Mouse (Mus musculus): ENCODE data around the gene 3100002H09Rik. TPM values are rescaled to one million over a fixed set of nuclear protein-coding genes. Genes with fewer than 3 reads are reported as not detected.

3100002H09Rik gene
- polyA plus RNA-seq, 1 experiment from 2014 or later = not detected

Other genes starting within 250 kb of the 3100002H09Rik start
- gene Pou3f1, start 46.0 kb upstream of the 3100002H09Rik start, polyA plus RNA-seq (2015; fragmentation: Nextera tagmentation; extraction: Ambion mirVana) = not detected in 2 replicates
- 19.9 and 22.7 TPM in 2 replicates for gene Utp11, start 82.8 kb upstream of the 3100002H09Rik start, polyA plus RNA-seq (2015; fragmentation: Nextera tagmentation; extraction: Ambion mirVana)
- gene Fhl3, start 89.9 kb upstream of the 3100002H09Rik start, polyA plus RNA-seq (2015; fragmentation: Nextera tagmentation; extraction: Ambion mirVana) = 2.5 TPM in 2 replicates
- gene Sf3a3, start 104.0 kb upstream of the 3100002H09Rik start, polyA plus RNA-seq (2015; fragmentation: Nextera tagmentation; extraction: Ambion mirVana) = 49.4 and 54.4 TPM in 2 replicates
- 32.7 and 39.1 TPM in 2 replicates for gene Inpp5b, start 131.0 kb upstream of the 3100002H09Rik start, polyA plus RNA-seq (2015; fragmentation: Nextera tagmentation; extraction: Ambion mirVana)
- 8.5 and 10.1 TPM in 2 replicates for gene Mtf1, start 191.3 kb upstream of the 3100002H09Rik start, polyA plus RNA-seq (2015; fragmentation: Nextera tagmentation; extraction: Ambion mirVana)
- gene Yrdc, start 239.9 kb upstream of the 3100002H09Rik start, polyA plus RNA-seq (2015; fragmentation: Nextera tagmentation; extraction: Ambion mirVana) = 10.6 and 12.5 TPM in 2 replicates
- 8.3 and 11.1 TPM in 2 replicates for gene 1110065P20Rik, start 240.4 kb upstream of the 3100002H09Rik start, polyA plus RNA-seq (2015; fragmentation: Nextera tagmentation; extraction: Ambion mirVana)

Data from liver, embryonic 16.5 days (tissue).